Mouse (Mus musculus): ENCODE data around the gene Zfp651.

Gene Zfp651

GRCm38 (mm10) chr9:121759091-121760081, at the start of gene Zfp651:
Gene Zfp651, plus strand, starts transcription at chr9:121759330.
- DNase-seq, result peak; percentile 54

GRCm38 (mm10) chr9:121709898-121710583, 49.1 kb upstream of the Zfp651 start, which contains the start of gene Ss18l2:
Gene Ss18l2, plus strand, starts transcription at chr9:121710329.
- peak; percentile 99 for DNase-seq

- no peak for DNase-seq
These were observed 48.5 kb upstream of the Zfp651 start for GRCm38 (mm10) chr9:121710584-121710975.

- DNase-seq, result no peak
These were observed 42.1 kb upstream of the Zfp651 start for GRCm38 (mm10) chr9:121717048-121717447.

- no peak for DNase-seq
These were observed 40.9 kb upstream of the Zfp651 start for GRCm38 (mm10) chr9:121718070-121718705.

- peak; percentile 97 for DNase-seq
These were observed 40.3 kb upstream of the Zfp651 start, which contains the start of gene Nktr for GRCm38 (mm10) chr9:121718792-121719318. Gene Nktr, plus strand, starts transcription at chr9:121719169.

GRCm38 (mm10) chr9:121719347-121720331, 39.5 kb upstream of the Zfp651 start:
- peak; percentile 53 for DNase-seq

GRCm38 (mm10) chr9:121740490-121740889, 18.6 kb upstream of the Zfp651 start:
- no peak for DNase-seq

- DNase-seq, result no peak
These were observed 18.0 kb upstream of the Zfp651 start for GRCm38 (mm10) chr9:121741168-121741567.

- DNase-seq, result no peak
These were observed 15.1 kb upstream of the Zfp651 start for GRCm38 (mm10) chr9:121744051-121744450.

- no peak for DNase-seq
These were observed 6.4 kb upstream of the Zfp651 start for GRCm38 (mm10) chr9:121752774-121753173.

GRCm38 (mm10) chr9:121754624-121755023, 4.5 kb upstream of the Zfp651 start:
- no peak for DNase-seq

- DNase-seq, result no peak
These were observed 2.3 kb upstream of the Zfp651 start for GRCm38 (mm10) chr9:121756785-121757184.

- no peak for DNase-seq
These were observed 1.7 kb upstream of the Zfp651 start for GRCm38 (mm10) chr9:121757432-121757831.

GRCm38 (mm10) chr9:121757835-121758814, 1.0 kb upstream of the Zfp651 start:
- no peak for DNase-seq

GRCm38 (mm10) chr9:121760271-121761090, 1.4 kb downstream of the Zfp651 start:
- DNase-seq, result peak; percentile 52

- DNase-seq, result no peak
These were observed 2.0 kb downstream of the Zfp651 start for GRCm38 (mm10) chr9:121761091-121761665.

GRCm38 (mm10) chr9:121761787-121762186, 2.7 kb downstream of the Zfp651 start:
- no peak for DNase-seq

GRCm38 (mm10) chr9:121762248-121762647, 3.1 kb downstream of the Zfp651 start:
- DNase-seq, result no peak

All from kidney, adult 18-20 months (tissue).